9 mouse cellular contexts compared by ENCODE assay signal in the genomic region with DNA sequence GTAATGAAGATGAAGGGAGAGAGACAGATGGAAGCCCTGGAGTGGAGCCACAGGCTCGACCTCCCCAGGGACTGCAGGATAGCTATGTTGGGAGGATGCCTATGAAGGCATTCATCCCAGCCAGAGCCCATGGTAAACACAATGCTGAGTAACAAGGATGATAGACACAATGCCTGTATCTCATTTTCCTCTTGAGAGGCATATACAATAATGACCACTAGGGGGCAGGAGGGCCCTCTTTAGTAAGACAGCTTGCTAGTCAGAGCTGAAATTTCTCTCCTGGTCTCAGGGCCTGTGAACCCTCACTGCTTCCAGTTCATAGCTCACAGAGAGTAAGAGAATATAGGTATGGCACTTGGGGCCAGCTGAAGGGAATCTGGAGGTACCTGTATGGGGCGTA. TPM values are rescaled to one million over a fixed set of nuclear protein-coding genes. Genes with fewer than 3 reads are reported as not detected.
A peak's percentile ranks its signal among the peaks of the same experiment; 100 is the strongest.
DNase-seq lines count a peak whose midpoint lies in the region; ATAC-seq lines count a peak whose summit lies in the region.
"Had no signal": no experiment of that assay in that cellular context is flagged by ENCODE, and none has a peak within 500 bp of the region (broad histone marks: within the 10 kb centered on the region; RNA-seq: fewer than 3 reads in every experiment).

No protein-coding gene starts in this region.

- no peaks in the 10 kb centered on the region; the same call in 1 of the 2 replicates for H3K4me1 ChIP-seq in forebrain, embryonic 15.5 days
- H3K4me1 ChIP-seq in lung, embryonic 16.5 days (replicated peaks; ENCODE audit: control insufficient read depth, insufficient read depth, low read length): no peaks in the 10 kb centered on the region
- H3K4me1 ChIP-seq: heart, embryonic 13.5 days had no signal

- no peak overlapping the region for H3K27ac ChIP-seq in forebrain, embryonic 15.5 days (replicated peaks)
- H3K27ac ChIP-seq in lung, embryonic 16.5 days (ENCODE audit: low read length): no peak overlapping the region
- H3K27ac ChIP-seq: heart, embryonic 13.5 days; stomach, embryonic 15.5 days had no signal

- no peak overlapping the region for H3K4me3 ChIP-seq in forebrain, embryonic 15.5 days
- H3K4me3 ChIP-seq in lung, embryonic 16.5 days (ENCODE audit: low read length): no peak overlapping the region
- H3K4me3 ChIP-seq: heart, embryonic 13.5 days; stomach, embryonic 15.5 days had no signal

- H3K27me3 ChIP-seq in forebrain, embryonic 15.5 days: no peaks in the 10 kb centered on the region
- no peaks in the 10 kb centered on the region for H3K27me3 ChIP-seq in lung, embryonic 16.5 days (ENCODE audit: control insufficient read depth, insufficient read depth, low read depth, low read length)
- H3K27me3 ChIP-seq: heart, embryonic 13.5 days; stomach, embryonic 15.5 days had no signal

- 29% methylated on average over 2 of the region's 2 CpGs for WGBS in forebrain, embryonic 15.5 days
- 25% methylated on average over 2 of the region's 2 CpGs for WGBS in lung, embryonic 16.5 days

- H3K4me2 ChIP-seq in forebrain, embryonic 15.5 days (replicated peaks): no peak overlapping the region
- no peak overlapping the region for H3K4me2 ChIP-seq in lung, embryonic 16.5 days (ENCODE audit: low read depth, low read length)
- H3K4me2 ChIP-seq: heart, embryonic 13.5 days; stomach, embryonic 15.5 days had no signal

- peak; percentile 53; the same call in 1 of the 2 replicates for ATAC-seq in cerebellum, adult (ENCODE audit: insufficient number of reproducible peaks, low FRiP score, low TSS enrichment)
- ATAC-seq in forebrain, embryonic 15.5 days (replicated peaks): peak; percentile 67
- ATAC-seq in lung, embryonic 16.5 days (ENCODE audit: low read depth): peak; percentile 60; the same call in 1 of the 2 replicates

- H3K9me3 ChIP-seq in forebrain, embryonic 15.5 days: no peaks in the 10 kb centered on the region
- H3K9me3 ChIP-seq in lung, embryonic 16.5 days (ENCODE audit: control insufficient read depth, low read length): no peaks in the 10 kb centered on the region
- H3K9me3 ChIP-seq: heart, embryonic 13.5 days; stomach, embryonic 15.5 days had no signal

- H3K9ac ChIP-seq in forebrain, embryonic 15.5 days (replicated peaks): no peak overlapping the region
- no peak overlapping the region for H3K9ac ChIP-seq in lung, embryonic 16.5 days (ENCODE audit: low read length)
- H3K9ac ChIP-seq: heart, embryonic 13.5 days; stomach, embryonic 15.5 days had no signal

- no peaks in the 10 kb centered on the region for H3K36me3 ChIP-seq in forebrain, embryonic 15.5 days
- H3K36me3 ChIP-seq in lung, embryonic 16.5 days (ENCODE audit: control insufficient read depth, insufficient read depth, low read length): no peaks in the 10 kb centered on the region
- H3K36me3 ChIP-seq: heart, embryonic 13.5 days; stomach, embryonic 15.5 days had no signal

- DNase-seq in 416B (ENCODE audit: low read depth): peak; percentile 77
- peak; percentile 86 for DNase-seq in CD4-positive, CD25-positive, alpha-beta regulatory T cell, adult 2 months (ENCODE audit: low read depth, low spot score)
- DNase-seq in kidney, postnatal 36 days: peak; percentile 73 to 81
- DNase-seq in retina, postnatal 1 day: peak; percentile 86

RNA-seq across cellular contexts. Expression of gene Ampd3, which starts 41.0 kb away (rescaled TPM):
- polyA plus RNA-seq in forebrain, embryonic 15.5 days (2015; fragmentation: Nextera tagmentation; extraction: Ambion mirVana): 4.4 and 4.8 TPM in 2 replicates
- 2.7 and 3.0 TPM in 2 replicates for polyA plus RNA-seq in lung, embryonic 16.5 days (2015; fragmentation: Nextera tagmentation; extraction: Ambion mirVana)
